Mouse (Mus musculus) forebrain, postnatal 0 days (tissue): ENCODE measurements around the gene Ppp1r11. TPM values are rescaled to one million over a fixed set of nuclear protein-coding genes. Genes with fewer than 3 reads are reported as not detected.

ENCODE experiments used
- ATAC-seq: fragments of 200-750 bp; cut with Nextera tagmentation; 2 replicates; pipeline ENCODE4 v1.8.0; 2017; ENCODE audit warnings: mild to moderate bottlenecking, moderate library complexity
- DNase-seq: peaks from one replicate; pipeline ENCODE4 v3.0.0-alpha.2; 2015
- H3K27ac ChIP-seq: fragments of 300-500 bp; sonication (generic); 2 replicates; pipeline ENCODE4 v1.5.1; 2014; ENCODE audit warnings: low read depth, mild to moderate bottlenecking, antibody characterized with exemption, low read length, moderate library complexity, mixed read lengths
- H3K27me3 ChIP-seq: fragments of 300-500 bp; sonication (generic); 2 replicates; pipeline ENCODE4 v1.6.1; 2014; ENCODE audit warnings: mild to moderate bottlenecking, low read length, mixed read lengths; ENCODE audit not compliant: insufficient read depth
- H3K36me3 ChIP-seq: fragments of 300-500 bp; sonication (generic); 2 replicates; pipeline ENCODE4 v1.6.1; 2014; ENCODE audit warnings: mild to moderate bottlenecking, moderate library complexity; ENCODE audit not compliant: insufficient read depth
- H3K4me1 ChIP-seq: fragments of 300-500 bp; sonication (generic); 2 replicates; pipeline ENCODE4 v1.6.1; 2014; ENCODE audit warnings: antibody characterized with exemption; ENCODE audit not compliant: insufficient read depth
- H3K4me2 ChIP-seq: fragments of 300-500 bp; sonication (generic); 2 replicates; pipeline ENCODE4 v1.6.1; 2014; ENCODE audit warnings: low read depth, mild to moderate bottlenecking, moderate library complexity
- H3K4me3 ChIP-seq: fragments of 300-500 bp; sonication (generic); 2 replicates; pipeline ENCODE4 v1.5.1; 2014; ENCODE audit warnings: low read depth, low read length, mixed read lengths
- H3K9ac ChIP-seq: fragments of 300-500 bp; sonication (generic); 2 replicates; pipeline ENCODE4 v1.6.1; 2014; ENCODE audit warnings: mild to moderate bottlenecking
- H3K9me3 ChIP-seq: fragments of 300-500 bp; sonication (generic); 2 replicates; pipeline ENCODE4 v1.6.1; 2016; ENCODE audit warnings: low read length
- CTCF ChIP-seq: sonication (generic); IDR thresholded peaks from 2 replicates; pipeline ENCODE4 v1.5.1; 2016; ENCODE audit warnings: antibody characterized with exemption, control low read depth, low read depth
- WGBS: fragments of 180-500 bp; shearing (Covaris S2); extraction: QIAGEN DNeasy Blood & Tissue Kit; methylation state at CpG from one replicate; pipeline ENCODE4 v1.1.7; 2014; 5-methylcytosine and 5-hydroxymethylcytosine counted together
- polyA plus RNA-seq: library from polyadenylated mRNA; unstranded; fragments of >200 nt; fragmentation: Nextera tagmentation; extraction: Ambion mirVana; gene quantifications from 2 replicates; pipeline ENCODE4 v1.2.1, GENCODE M21; 2015
- total RNA-seq: library from RNA; depleted of rRNA; stranded (reverse); fragments of >200 nt; gene quantifications from 2 replicates; pipeline ENCODE4 v1.2.3, GENCODE M21; 2014; rRNA removed

Gene Ppp1r11
- total and polyA plus RNA-seq, 2 experiments from 2014 or later = 72.3 to 157 TPM

GRCm38 (mm10) chr17:36900691-36901090 lies 50.9 kb downstream of the Ppp1r11 start:
- no peak for TF ChIP-seq CTCF
- no peaks in the 10 kb centered on the region for H3K4me1 ChIP-seq
- DNase-seq (no peak), ATAC-seq (no peak)
- H3K27ac ChIP-seq = no peak overlapping the region
- no peaks in the 10 kb centered on the region for H3K9me3 ChIP-seq
- H3K9ac ChIP-seq = no peak overlapping the region
- H3K4me2 ChIP-seq = no peak overlapping the region
- H3K27me3 ChIP-seq = no peaks in the 10 kb centered on the region
- 37% methylated on average over 1 of the region's 1 CpGs for WGBS
- no peaks in the 10 kb centered on the region for H3K36me3 ChIP-seq
- H3K4me3 ChIP-seq = no peak overlapping the region

- H3K36me3 ChIP-seq = no peaks in the 10 kb centered on the region
- no peak for DNase-seq
- no peak for TF ChIP-seq CTCF
Measured at GRCm38 (mm10) chr17:36900001-36900400, 51.5 kb downstream of the Ppp1r11 start.

GRCm38 (mm10) chr17:36899376-36899775 lies 52.2 kb downstream of the Ppp1r11 start:
- DNase-seq = no peak
- Histone ChIP-seq H3K27ac (no peak overlapping the region), H3K4me2 (no peak overlapping the region), H3K9ac (no peak overlapping the region), H3K36me3 (no peaks in the 10 kb centered on the region), H3K27me3 (no peaks in the 10 kb centered on the region), H3K9me3 (no peaks in the 10 kb centered on the region), H3K4me3 (no peak overlapping the region), H3K4me1 (no peaks in the 10 kb centered on the region)
- WGBS = 88% methylated on average over 4 of the region's 4 CpGs
- ATAC-seq = no peak
- TF ChIP-seq CTCF = no peak

More at GRCm38 (mm10) chr17:36900001-36900400, 51.5 kb downstream of the Ppp1r11 start:
- no peaks in the 10 kb centered on the region for H3K9me3 ChIP-seq
- ATAC-seq = no peak
- no peak overlapping the region for H3K4me3 ChIP-seq
- WGBS = 87% methylated on average over 5 of the region's 5 CpGs
- no peaks in the 10 kb centered on the region for H3K4me1 ChIP-seq
- H3K4me2 ChIP-seq = no peak overlapping the region
- H3K9ac ChIP-seq = no peak overlapping the region
- no peaks in the 10 kb centered on the region for H3K27me3 ChIP-seq
- no peak overlapping the region for H3K27ac ChIP-seq

Other genes with a start within 250 kb of the Ppp1r11 start
- gene H2-M10.5, start 178.8 kb downstream of the Ppp1r11 start, total RNA-seq = not detected in 2 replicates
- gene H2-M10.5, start 178.8 kb downstream of the Ppp1r11 start, polyA plus RNA-seq = not detected in 2 replicates
- not detected in 2 replicates for gene H2-M10.6, start 139.6 kb downstream of the Ppp1r11 start, total RNA-seq
- not detected in 2 replicates for gene H2-M10.6, start 139.6 kb downstream of the Ppp1r11 start, polyA plus RNA-seq
- 19.3 and 30.6 TPM in 2 replicates for gene Trim26, start 114.6 kb downstream of the Ppp1r11 start, total RNA-seq
- 21.3 and 36.6 TPM in 2 replicates for gene Trim26, start 114.6 kb downstream of the Ppp1r11 start, polyA plus RNA-seq
- 0.15 and 0.19 TPM in 2 replicates for gene Trim15, start 84.5 kb downstream of the Ppp1r11 start, total RNA-seq
- gene Trim15, start 84.5 kb downstream of the Ppp1r11 start, polyA plus RNA-seq = 0.23 and 0.31 TPM in 2 replicates
- gene Trim10, start 82.2 kb downstream of the Ppp1r11 start, total RNA-seq = 0.15 TPM in 1 of 2 replicates, not detected in the other
- gene Trim10, start 82.2 kb downstream of the Ppp1r11 start, polyA plus RNA-seq = 0.14 and 0.22 TPM in 2 replicates
- gene Trim40, start 61.6 kb downstream of the Ppp1r11 start, total RNA-seq = 0.19 TPM in 1 of 2 replicates, not detected in the other
- 0.12 TPM in 1 of 2 replicates, not detected in the other for gene Trim40, start 61.6 kb downstream of the Ppp1r11 start, polyA plus RNA-seq
- gene Trim31, start 53.6 kb downstream of the Ppp1r11 start, total RNA-seq = not detected in 2 replicates
- gene Trim31, start 53.6 kb downstream of the Ppp1r11 start, polyA plus RNA-seq = 0.06 TPM in 1 of 2 replicates, not detected in the other
- 1.8 and 2.5 TPM in 2 replicates for gene Rnf39, start 8.8 kb downstream of the Ppp1r11 start, total RNA-seq
- gene Rnf39, start 8.8 kb downstream of the Ppp1r11 start, polyA plus RNA-seq = 1.1 and 2.4 TPM in 2 replicates
- 28.6 and 35.0 TPM in 2 replicates for gene Znrd1, start 6.8 kb upstream of the Ppp1r11 start, total RNA-seq
- 48.8 and 56.5 TPM in 2 replicates for gene Znrd1, start 6.8 kb upstream of the Ppp1r11 start, polyA plus RNA-seq
- gene Znrd1as, start 6.9 kb upstream of the Ppp1r11 start, total RNA-seq = 2.0 and 3.4 TPM in 2 replicates
- gene Znrd1as, start 6.9 kb upstream of the Ppp1r11 start, polyA plus RNA-seq = 2.6 and 3.7 TPM in 2 replicates
- gene 2410137M14Rik, start 29.5 kb upstream of the Ppp1r11 start, total RNA-seq = 0.38 TPM in 1 of 2 replicates, not detected in the other
- gene 2410137M14Rik, start 29.5 kb upstream of the Ppp1r11 start, polyA plus RNA-seq = 0.36 TPM in 1 of 2 replicates, not detected in the other
- gene H2-M5, start 37.8 kb upstream of the Ppp1r11 start, total RNA-seq = 3.5 and 4.2 TPM in 2 replicates
- gene H2-M5, start 37.8 kb upstream of the Ppp1r11 start, polyA plus RNA-seq = 0.52 and 1.5 TPM in 2 replicates
- 208 and 220 TPM in 2 replicates for gene Zfp57, start 49.4 kb upstream of the Ppp1r11 start, total RNA-seq
- gene Zfp57, start 49.4 kb upstream of the Ppp1r11 start, polyA plus RNA-seq = 113 and 148 TPM in 2 replicates
- not detected in 2 replicates for gene Mog, start 71.7 kb upstream of the Ppp1r11 start, total RNA-seq
- gene Mog, start 71.7 kb upstream of the Ppp1r11 start, polyA plus RNA-seq = 0.53 and 1.1 TPM in 2 replicates
- 353 and 416 TPM in 2 replicates for gene Gabbr1, start 94.2 kb upstream of the Ppp1r11 start, total RNA-seq
- 58.1 and 80.1 TPM in 2 replicates for gene Gabbr1, start 94.2 kb upstream of the Ppp1r11 start, polyA plus RNA-seq
- gene Olfr90, start 136.8 kb upstream of the Ppp1r11 start, total RNA-seq = not detected in 2 replicates
- not detected in 2 replicates for gene Olfr90, start 136.8 kb upstream of the Ppp1r11 start, polyA plus RNA-seq
- gene Olfr91, start 146.5 kb upstream of the Ppp1r11 start, total RNA-seq = not detected in 2 replicates
- not detected in 2 replicates for gene Olfr91, start 146.5 kb upstream of the Ppp1r11 start, polyA plus RNA-seq
- gene Olfr92, start 168.3 kb upstream of the Ppp1r11 start, total RNA-seq = not detected in 2 replicates
- gene Olfr92, start 168.3 kb upstream of the Ppp1r11 start, polyA plus RNA-seq = not detected in 2 replicates
- not detected in 2 replicates for gene Olfr93, start 209.8 kb upstream of the Ppp1r11 start, total RNA-seq
- gene Olfr93, start 209.8 kb upstream of the Ppp1r11 start, polyA plus RNA-seq = not detected in 2 replicates
- not detected in 2 replicates for gene Ubd, start 242.2 kb upstream of the Ppp1r11 start, total RNA-seq
- not detected in 2 replicates for gene Ubd, start 242.2 kb upstream of the Ppp1r11 start, polyA plus RNA-seq
- not detected in 2 replicates for gene Olfr94, start 249.3 kb upstream of the Ppp1r11 start, total RNA-seq
- gene Olfr94, start 249.3 kb upstream of the Ppp1r11 start, polyA plus RNA-seq = not detected in 2 replicates